Mouse (Mus musculus) forebrain, embryonic 11.5 days (tissue): ENCODE data around the gene Ptchd1. TPM values are rescaled to one million over a fixed set of nuclear protein-coding genes. Genes with fewer than 3 reads are reported as not detected.

Experiments used
- ATAC-seq: fragments of 200-750 bp; cut with Nextera tagmentation; replicated peaks from 2 replicates; pipeline ENCODE4 v1.8.0; 2017; ENCODE audit warnings: moderate TSS enrichment; ENCODE audit not compliant: low FRiP score
- DNase-seq: peaks from one replicate; pipeline ENCODE4 v3.0.0-alpha.2; 2017; ENCODE audit warnings: low spot score
- H3K27ac ChIP-seq: fragments of 300-500 bp; sonication (generic); 2 replicates; pipeline ENCODE4 v1.5.1; 2014; ENCODE audit warnings: low read depth, low read length
- H3K27me3 ChIP-seq: fragments of 300-500 bp; sonication (generic); 2 replicates; pipeline ENCODE4 v1.6.1; 2014; ENCODE audit warnings: mild to moderate bottlenecking, low read length, mixed read lengths; ENCODE audit not compliant: control insufficient read depth, insufficient read depth
- H3K36me3 ChIP-seq: fragments of 300-500 bp; sonication (generic); 2 replicates; pipeline ENCODE4 v1.6.1; 2014; ENCODE audit warnings: mild to moderate bottlenecking, low read length, moderate library complexity, mixed read lengths; ENCODE audit not compliant: control insufficient read depth, insufficient read depth
- H3K4me1 ChIP-seq: fragments of 300-500 bp; sonication (generic); replicated peaks from 2 replicates; pipeline ENCODE4 v1.6.1; 2014; ENCODE audit warnings: low read length, mixed read lengths; ENCODE audit not compliant: control insufficient read depth, insufficient read depth
- H3K4me2 ChIP-seq: fragments of 300-500 bp; sonication (generic); 2 replicates; pipeline ENCODE4 v1.6.1; 2014; ENCODE audit warnings: low read depth, mild to moderate bottlenecking, low read length, moderate library complexity, mixed read lengths; ENCODE audit not compliant: severe bottlenecking
- H3K4me3 ChIP-seq: fragments of 300-500 bp; sonication (generic); 2 replicates; pipeline ENCODE4 v1.5.1; 2014; ENCODE audit warnings: low read depth, low read length
- H3K9ac ChIP-seq: fragments of 300-500 bp; sonication (generic); 2 replicates; pipeline ENCODE4 v1.6.1; 2014; ENCODE audit warnings: low read length
- H3K9me3 ChIP-seq: fragments of 300-500 bp; sonication (generic); 2 replicates; pipeline ENCODE4 v1.6.1; 2016; ENCODE audit warnings: low read length, mixed read lengths; ENCODE audit not compliant: control insufficient read depth
- WGBS: fragments of 180-500 bp; shearing (Covaris S2); extraction: QIAGEN DNeasy Blood & Tissue Kit; methylation state at CpG from one replicate; pipeline ENCODE4 v1.1.7; 2014; 5-methylcytosine and 5-hydroxymethylcytosine counted together
- polyA plus RNA-seq: library from polyadenylated mRNA; unstranded; fragments of >200 nt; fragmentation: Nextera tagmentation; extraction: Ambion mirVana; gene quantifications from 2 replicates; pipeline ENCODE4 v1.2.1, GENCODE M21; 2014

Ptchd1 gene
- 0.55 and 0.72 TPM in 2 replicates for polyA plus RNA-seq

- Histone ChIP-seq H3K9me3 (no peaks in the 10 kb centered on the region), H3K36me3 (no peaks in the 10 kb centered on the region), H3K4me2 (peak within 1 kb of the TSS; percentile 83), H3K27me3 (peaks cover 23% of the 10 kb centered on the region), H3K27ac (no peak within 1 kb of the TSS), H3K4me3 (peak within 1 kb of the TSS; percentile 44), H3K4me1 (no peaks in the 10 kb centered on the region), H3K9ac (peak within 1 kb of the TSS; percentile 10; the same call in 1 of the 2 replicates)
- ATAC-seq (peak; percentile 81), DNase-seq (peak; percentile 65)
- 30% methylated on average over 30 of the region's 34 CpGs for WGBS
Measured at GRCm38 (mm10) chrX:155623701-155624281, at the start of gene Ptchd1. Gene Ptchd1 (minus strand): TSS chrX:155623814.

DNA sequence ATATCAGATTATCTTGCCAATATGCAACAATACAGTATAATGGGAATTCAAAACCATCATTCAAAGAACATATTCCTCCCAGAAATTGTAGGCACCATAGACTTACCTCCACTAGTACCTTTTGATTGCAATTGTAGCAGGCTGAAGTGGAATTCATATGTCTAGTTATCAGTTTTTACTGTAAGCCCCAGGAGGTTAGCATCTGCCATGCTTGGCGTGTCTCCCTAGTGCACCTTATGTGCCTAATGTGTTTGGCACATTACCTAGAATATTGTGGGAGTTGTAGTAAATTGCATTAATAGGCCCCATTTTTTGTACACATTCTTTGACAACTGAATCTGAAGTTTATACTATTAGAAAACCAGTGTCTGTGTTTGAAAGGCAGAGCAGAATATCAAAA, 34.4 kb upstream of the Ptchd1 start:
- Histone ChIP-seq H3K4me2 (no peak overlapping the region), H3K36me3 (no peaks in the 10 kb centered on the region), H3K9me3 (no peaks in the 10 kb centered on the region), H3K4me3 (no peak overlapping the region), H3K27me3 (no peaks in the 10 kb centered on the region), H3K9ac (no peak overlapping the region), H3K27ac (no peak overlapping the region), H3K4me1 (no peaks in the 10 kb centered on the region)
- ATAC-seq: no peak
- WGBS: 84% methylated on average over 1 of the region's 1 CpGs
- DNase-seq: no peak

DNA sequence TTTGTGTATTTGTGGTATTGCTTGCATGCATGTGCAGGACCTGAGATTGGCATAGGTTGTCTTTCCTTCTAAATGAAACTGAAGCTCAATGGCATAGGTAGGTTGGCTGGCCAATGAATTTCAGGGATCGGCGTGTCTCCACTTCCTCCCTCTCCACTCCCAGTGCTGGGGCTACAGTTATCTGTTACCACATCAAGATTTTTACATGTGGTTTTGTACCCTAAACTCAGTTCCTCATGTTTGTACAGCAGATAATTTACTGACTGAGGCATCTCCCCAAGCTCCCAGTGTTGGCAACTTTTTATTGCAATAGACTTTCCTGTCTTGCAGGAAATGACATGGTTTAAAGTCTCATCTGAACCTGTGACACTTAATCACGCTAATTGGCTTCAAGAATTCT, 22.4 kb upstream of the Ptchd1 start:
- Histone ChIP-seq H3K36me3 (no peaks in the 10 kb centered on the region), H3K4me1 (no peaks in the 10 kb centered on the region), H3K4me2 (no peak overlapping the region), H3K4me3 (no peak overlapping the region), H3K27ac (no peak overlapping the region), H3K27me3 (no peaks in the 10 kb centered on the region), H3K9ac (no peak overlapping the region), H3K9me3 (no peaks in the 10 kb centered on the region)
- ATAC-seq (no peak), DNase-seq (no peak)
- 90% methylated on average over 3 of the region's 3 CpGs for WGBS

DNA sequence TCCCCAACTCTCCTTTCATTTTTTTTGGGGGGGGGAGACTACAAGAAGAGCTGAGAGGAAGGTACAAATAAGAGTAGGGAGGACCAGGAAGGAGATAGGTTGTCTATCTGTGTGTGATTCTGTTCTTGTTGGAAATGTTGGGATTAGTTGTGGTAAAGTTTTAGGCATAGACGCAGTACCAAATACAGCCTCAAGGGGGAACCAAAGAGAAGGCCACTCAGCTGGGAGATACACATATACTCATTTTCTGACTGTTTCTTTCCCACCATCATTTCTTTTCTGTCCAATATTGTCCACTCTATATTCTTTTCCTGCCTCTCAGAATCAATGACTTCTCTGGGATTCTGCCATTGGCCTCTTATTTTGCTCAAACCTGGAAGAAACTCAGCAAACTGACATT, 20.4 kb upstream of the Ptchd1 start:
- 18% methylated on average over 1 of the region's 1 CpGs for WGBS
- Histone ChIP-seq H3K4me1 (no peaks in the 10 kb centered on the region), H3K27ac (no peak overlapping the region), H3K4me3 (no peak overlapping the region), H3K27me3 (no peaks in the 10 kb centered on the region), H3K36me3 (no peaks in the 10 kb centered on the region), H3K9ac (no peak overlapping the region), H3K9me3 (no peaks in the 10 kb centered on the region), H3K4me2 (no peak overlapping the region)
- DNase-seq (no peak), ATAC-seq (no peak)

GRCm38 (mm10) chrX:155625671-155626196, 2.1 kb upstream of the Ptchd1 start:
- no peak overlapping the region for H3K27ac ChIP-seq
- H3K9ac ChIP-seq: no peak overlapping the region
- no peaks in the 10 kb centered on the region for H3K4me1 ChIP-seq
- peaks cover 23% of the 10 kb centered on the region for H3K27me3 ChIP-seq
- no peak for ATAC-seq
- peak overlapping the region; percentile 2; the same call in 1 of the 2 replicates for H3K4me3 ChIP-seq
- WGBS: 10% methylated on average over 13 of the region's 13 CpGs
- H3K4me2 ChIP-seq: peak overlapping the region; percentile 11; the same call in 1 of the 2 replicates
- DNase-seq: peak; percentile 47
- H3K9me3 ChIP-seq: no peaks in the 10 kb centered on the region
- no peaks in the 10 kb centered on the region for H3K36me3 ChIP-seq

GRCm38 (mm10) chrX:155624895-155625294, 1.3 kb upstream of the Ptchd1 start:
- ATAC-seq: no peak; the same call in 1 of the 2 replicates
- H3K9ac ChIP-seq: no peak overlapping the region

GRCm38 (mm10) chrX:155624341-155624841, 777 bp upstream of the Ptchd1 start, which contains the start of gene Gm15155:
Gene Gm15155 (plus strand): TSS chrX:155624741.
- Histone ChIP-seq H3K9me3 (no peaks in the 10 kb centered on the region), H3K36me3 (no peaks in the 10 kb centered on the region), H3K4me3 (peak within 1 kb of the TSS; percentile 44), H3K4me1 (no peaks in the 10 kb centered on the region), H3K9ac (no peak within 1 kb of the TSS), H3K27ac (no peak within 1 kb of the TSS), H3K27me3 (peaks cover 23% of the 10 kb centered on the region), H3K4me2 (peak within 1 kb of the TSS; percentile 83)
- DNase-seq: peak; percentile 58
- 27% methylated on average over 19 of the region's 19 CpGs for WGBS
- ATAC-seq: peak; percentile 37

More at GRCm38 (mm10) chrX:155624895-155625294, 1.3 kb upstream of the Ptchd1 start:
- no peak for DNase-seq
- no peaks in the 10 kb centered on the region for H3K4me1 ChIP-seq
- peak overlapping the region; percentile 83 for H3K4me2 ChIP-seq
- WGBS: 29% methylated on average over 15 of the region's 15 CpGs
- no peaks in the 10 kb centered on the region for H3K9me3 ChIP-seq
- peaks cover 23% of the 10 kb centered on the region for H3K27me3 ChIP-seq
- H3K36me3 ChIP-seq: no peaks in the 10 kb centered on the region
- H3K27ac ChIP-seq: no peak overlapping the region
- peak overlapping the region; percentile 44 for H3K4me3 ChIP-seq

- Histone ChIP-seq H3K27ac (no peak overlapping the region), H3K9me3 (no peaks in the 10 kb centered on the region), H3K9ac (peak overlapping the region; percentile 10; the same call in 1 of the 2 replicates), H3K4me3 (peak overlapping the region; percentile 44), H3K27me3 (peaks cover 23% of the 10 kb centered on the region), H3K4me1 (no peaks in the 10 kb centered on the region), H3K4me2 (peak overlapping the region; percentile 83), H3K36me3 (no peaks in the 10 kb centered on the region)
- ATAC-seq (peak; percentile 76), DNase-seq (peak; percentile 65)
- WGBS: 23% methylated on average over 16 of the region's 69 CpGs
Measured at GRCm38 (mm10) chrX:155622961-155623599, 534 bp downstream of the Ptchd1 start.
